Mouse (Mus musculus): ENCODE data around the gene Sgcg.

- TF ChIP-seq CTCF (IDR thresholded peaks at IDR 0.05; ENCODE audit: extremely low read depth, insufficient read depth, insufficient read length, insufficient replicate concordance) (no peak), POLR2A (IDR thresholded peaks at IDR 0.05; ENCODE audit: low read depth, low read length) (no peak)
Observed at GRCm38 (mm10) chr14:61171261-61171970, 86.9 kb downstream of the Sgcg start.

Data from spleen, adult 2 months (tissue).